Comparison of ENCODE assay signal across 16 mouse cellular contexts in genomic region chr1:165985186-165985585, GRCm38 (mm10). TPM values are rescaled to one million over a fixed set of nuclear protein-coding genes. Genes with fewer than 3 reads are reported as not detected.
DNase-seq lines count a peak whose midpoint lies in the region; ATAC-seq and TF ChIP-seq lines count a peak whose summit lies in the region.
"Had no signal": no experiment of that assay in that cellular context is flagged by ENCODE, and none has a peak within 500 bp of the region (broad histone marks: within the 10 kb centered on the region; RNA-seq: fewer than 3 reads in every experiment).

No protein-coding gene starts in this region.

- H3K27me3 ChIP-seq in forebrain, embryonic 14.5 days (replicated peaks; ENCODE audit: control insufficient read depth, insufficient read depth, low read length): no peaks in the 10 kb centered on the region
- H3K27me3 ChIP-seq in forebrain, embryonic 16.5 days (replicated peaks; ENCODE audit: control insufficient read depth, insufficient read depth, low read length): no peaks in the 10 kb centered on the region
- no peaks in the 10 kb centered on the region for H3K27me3 ChIP-seq in lung, embryonic 14.5 days (ENCODE audit: insufficient read depth, low read length)
- no peaks in the 10 kb centered on the region for H3K27me3 ChIP-seq in liver, embryonic 13.5 days
- H3K27me3 ChIP-seq: embryonic facial prominence, embryonic 15.5 days; forebrain, embryonic 13.5 days; limb, embryonic 13.5 days; neural tube, embryonic 13.5 days had no signal

- H3K27ac ChIP-seq in forebrain, embryonic 14.5 days (ENCODE audit: low read depth, low read length): no peak overlapping the region
- no peak overlapping the region for H3K27ac ChIP-seq in forebrain, embryonic 16.5 days (ENCODE audit: low read length)
- H3K27ac ChIP-seq in lung, embryonic 14.5 days (ENCODE audit: low read depth): no peak overlapping the region
- peak overlapping the region; percentile 57 for H3K27ac ChIP-seq in liver, embryonic 13.5 days
- H3K27ac ChIP-seq: embryonic facial prominence, embryonic 15.5 days; forebrain, embryonic 13.5 days; hindbrain, postnatal 0 days; limb, embryonic 13.5 days; midbrain, embryonic 10.5 days; neural tube, embryonic 13.5 days had no signal

- no peak overlapping the region for H3K9ac ChIP-seq in forebrain, embryonic 14.5 days (ENCODE audit: low read length)
- no peak overlapping the region for H3K9ac ChIP-seq in forebrain, embryonic 16.5 days (replicated peaks; ENCODE audit: low read depth, low read length)
- H3K9ac ChIP-seq in lung, embryonic 14.5 days: no peak overlapping the region
- H3K9ac ChIP-seq in liver, embryonic 13.5 days: no peak overlapping the region
- H3K9ac ChIP-seq: embryonic facial prominence, embryonic 15.5 days; forebrain, embryonic 13.5 days; limb, embryonic 13.5 days; neural tube, embryonic 13.5 days had no signal

- no peak for DNase-seq in forebrain, embryonic 14.5 days (ENCODE audit: low spot score)
- peak; percentile 19 for DNase-seq in lung, embryonic 14.5 days
- no peak for DNase-seq in lung, postnatal 36 days
- peak; percentile 62 for DNase-seq in liver, embryonic 13.5 days
- no peak for DNase-seq in kidney, adult 11 months
- DNase-seq in testis, postnatal 10 days (ENCODE audit: low spot score): no peak
- DNase-seq in retina, embryonic 14.5 days (ENCODE audit: low spot score): no peak
- DNase-seq: adrenal gland, postnatal 36 days; lung, postnatal 10 days had no signal

- no peaks in the 10 kb centered on the region for H3K36me3 ChIP-seq in forebrain, embryonic 14.5 days (ENCODE audit: control insufficient read depth, insufficient read depth, low read length)
- H3K36me3 ChIP-seq in forebrain, embryonic 16.5 days (ENCODE audit: control insufficient read depth, insufficient read depth): no peaks in the 10 kb centered on the region
- H3K36me3 ChIP-seq in lung, embryonic 14.5 days (ENCODE audit: insufficient read depth): no peaks in the 10 kb centered on the region
- H3K36me3 ChIP-seq in liver, embryonic 13.5 days: no peaks in the 10 kb centered on the region
- H3K36me3 ChIP-seq: embryonic facial prominence, embryonic 15.5 days; limb, embryonic 13.5 days; neural tube, embryonic 13.5 days had no signal

- WGBS in forebrain, embryonic 14.5 days: 82% methylated on average over 3 of the region's 3 CpGs
- 74% methylated on average over 3 of the region's 3 CpGs for WGBS in forebrain, embryonic 16.5 days
- WGBS in lung, embryonic 14.5 days: 63% methylated on average over 3 of the region's 3 CpGs
- 21% methylated on average over 3 of the region's 3 CpGs for WGBS in liver, embryonic 13.5 days (ENCODE audit: insufficient replicate concordance)

- H3K4me1 ChIP-seq in forebrain, embryonic 14.5 days (ENCODE audit: control insufficient read depth, insufficient read depth, low read length): peaks cover 4% of the 10 kb centered on the region; the same call in 1 of the 2 replicates
- H3K4me1 ChIP-seq in forebrain, embryonic 16.5 days (replicated peaks; ENCODE audit: control insufficient read depth, insufficient read depth, low read length): no peaks in the 10 kb centered on the region
- H3K4me1 ChIP-seq in lung, embryonic 14.5 days (ENCODE audit: insufficient read depth): no peaks in the 10 kb centered on the region
- H3K4me1 ChIP-seq in liver, embryonic 13.5 days (replicated peaks): peaks cover 42% of the 10 kb centered on the region
- H3K4me1 ChIP-seq: embryonic facial prominence, embryonic 15.5 days had no signal

- no peak for TF ChIP-seq CTCF in lung, embryonic 14.5 days (IDR thresholded peaks at IDR 0.05; ENCODE audit: low read depth)

- H3K4me2 ChIP-seq in forebrain, embryonic 14.5 days (ENCODE audit: low read length): no peak overlapping the region
- no peak overlapping the region for H3K4me2 ChIP-seq in forebrain, embryonic 16.5 days (ENCODE audit: low read length)
- no peak overlapping the region for H3K4me2 ChIP-seq in lung, embryonic 14.5 days
- peak overlapping the region; percentile 45 for H3K4me2 ChIP-seq in liver, embryonic 13.5 days
- H3K4me2 ChIP-seq: embryonic facial prominence, embryonic 15.5 days; forebrain, embryonic 13.5 days; limb, embryonic 13.5 days; neural tube, embryonic 13.5 days had no signal

- no peaks in the 10 kb centered on the region for H3K9me3 ChIP-seq in forebrain, embryonic 14.5 days (replicated peaks; ENCODE audit: control insufficient read depth, low read length)
- no peaks in the 10 kb centered on the region for H3K9me3 ChIP-seq in forebrain, embryonic 16.5 days (ENCODE audit: control insufficient read depth, low read length)
- H3K9me3 ChIP-seq in lung, embryonic 14.5 days (ENCODE audit: low read depth, low read length): no peaks in the 10 kb centered on the region
- H3K9me3 ChIP-seq in liver, embryonic 13.5 days (replicated peaks): no peaks in the 10 kb centered on the region
- H3K9me3 ChIP-seq: embryonic facial prominence, embryonic 15.5 days; forebrain, embryonic 13.5 days; limb, embryonic 13.5 days; midbrain, embryonic 10.5 days; neural tube, embryonic 13.5 days had no signal

- ATAC-seq in forebrain, embryonic 14.5 days: 0 out of 2 replicates have a peak, but pooled peaks have one; percentile 40
- no peak for ATAC-seq in forebrain, embryonic 16.5 days
- no peak for ATAC-seq in lung, embryonic 14.5 days (ENCODE audit: insufficient read depth)
- peak; percentile 97 for ATAC-seq in liver, embryonic 13.5 days (ENCODE audit: low read depth)
- ATAC-seq: forebrain, embryonic 13.5 days; hindbrain, postnatal 0 days had no signal

- H3K4me3 ChIP-seq in forebrain, embryonic 14.5 days (ENCODE audit: low read depth, low read length): no peak overlapping the region
- no peak overlapping the region for H3K4me3 ChIP-seq in forebrain, embryonic 16.5 days (replicated peaks; ENCODE audit: low read length)
- H3K4me3 ChIP-seq in lung, embryonic 14.5 days (ENCODE audit: low read depth, low read length): no peak overlapping the region
- H3K4me3 ChIP-seq in liver, embryonic 13.5 days (replicated peaks): no peak overlapping the region
- H3K4me3 ChIP-seq: embryonic facial prominence, embryonic 15.5 days; forebrain, embryonic 13.5 days; limb, embryonic 13.5 days; midbrain, embryonic 10.5 days; neural tube, embryonic 13.5 days had no signal

RNA-seq across cellular contexts. Expression of gene Pou2f1, which starts 17.3 kb away (rescaled TPM):
- polyA plus RNA-seq in forebrain, embryonic 14.5 days (2014; fragmentation: Nextera tagmentation; extraction: Ambion mirVana): 14.8 and 22.8 TPM in 2 replicates
- 22.7 and 22.9 TPM in 2 replicates for polyA plus RNA-seq in forebrain, embryonic 16.5 days (2015; fragmentation: Nextera tagmentation; extraction: Ambion mirVana)
- polyA plus RNA-seq in lung, embryonic 14.5 days (2014; fragmentation: Nextera tagmentation; extraction: Ambion mirVana): 22.5 TPM in 2 replicates
- 4.3 and 5.5 TPM in 2 replicates for polyA plus RNA-seq in liver, embryonic 13.5 days (2015; fragmentation: Nextera tagmentation; extraction: Ambion mirVana)

Comparison
In these comparisons a context has a peak if more than half of its experiments do, and no peak if none do; other contexts are left out.
1. ATAC-seq: peak in forebrain, embryonic 14.5 days (single experiment) and liver, embryonic 13.5 days (single experiment); none in forebrain, embryonic 16.5 days (single experiment) and lung, embryonic 14.5 days (single experiment).
2. DNase-seq: peak in lung, embryonic 14.5 days (single experiment) and liver, embryonic 13.5 days (single experiment); none in forebrain, embryonic 14.5 days (single experiment), lung, postnatal 36 days (single experiment), kidney, adult 11 months (single experiment), testis, postnatal 10 days (single experiment) and retina, embryonic 14.5 days (single experiment).